Mouse (Mus musculus) macrophage (primary cell): ENCODE measurements around the gene Dzip1. TPM values are rescaled to one million over a fixed set of nuclear protein-coding genes. Genes with fewer than 3 reads are reported as not detected.

Experiments used
- H3K27ac ChIP-seq: fragments of 350-480 bp; formaldehyde crosslinking; 2 replicates; pipeline ENCODE4 v1.9.0; 2021
- H3K36me3 ChIP-seq: fragments of 350-480 bp; formaldehyde crosslinking; 2 replicates; pipeline ENCODE4 v1.9.0; 2021; ENCODE audit errors: inconsistent target
- H3K4me3 ChIP-seq: fragments of 350-480 bp; formaldehyde crosslinking; 2 replicates; pipeline ENCODE4 v1.9.0; 2021; ENCODE audit errors: inconsistent target
- H3K79me2 ChIP-seq: fragments of 350-480 bp; formaldehyde crosslinking; 2 replicates; pipeline ENCODE4 v1.9.0; 2021; ENCODE audit errors: inconsistent target
- WGBS: methylation state at CpG from one replicate; pipeline ENCODE4 v1.1.7; 2026; ENCODE audit warnings: inconsistent platforms; ENCODE audit not compliant: missing documents; 5-methylcytosine and 5-hydroxymethylcytosine counted together
- polyA plus RNA-seq: library from polyadenylated mRNA; stranded (reverse); fragments of 250-400 nt; gene quantifications from 3 replicates; pipeline ENCODE4 v1.2.4, GENCODE M21; 2018; ENCODE audit warnings: inconsistent platforms
- total RNA-seq, 78 experiments: library from RNA; depleted of rRNA; stranded (reverse); fragments of 250-400 nt; gene quantifications; 1 replicate in 9 of 78; 2 replicates in 24 of 78; 3 replicates in 43 of 78; 4 replicates in 2 of 78; pipeline ENCODE4 v1.2.4; 2018; ENCODE audit warnings: inconsistent platforms in 56 of 78

The Dzip1 gene
- total RNA-seq (2018; cell fraction: chromatin; rRNA removed) = 1 to 10 TPM in 2 of 26 experiments, under 1 TPM in 9, not detected in 15; 0.16 to 3.7 (median 0.57) TPM
- under 1 TPM in 19 of 26 experiments, not detected in 7; under 0.01 to 0.22 (median 0.09) TPM for total RNA-seq (2018; cell fraction: cytosol; rRNA removed)
- total RNA-seq (2018; cell fraction: nucleus; rRNA removed) = 1 to 10 TPM in 1 of 26 experiments, under 1 TPM in 6, not detected in 19; 0.10 to 1.3 (median 0.31) TPM
- polyA plus RNA-seq = 0.09 to 0.10 TPM in 2 of 3 replicates, not detected in the other

- no peak within 1 kb of the TSS for H3K27ac ChIP-seq
- no peak within 1 kb of the TSS for H3K4me3 ChIP-seq
- H3K79me2 ChIP-seq = no peaks in the 10 kb centered on the region
- WGBS = 4% methylated on average over 53 of the region's 55 CpGs
- H3K36me3 ChIP-seq = no peaks in the 10 kb centered on the region
These were observed at the start of gene Dzip1 for GRCm38 (mm10) chr14:118924673-118925615. Dzip1 (minus strand) TSS chr14:118925460.

- no peak overlapping the region for H3K4me3 ChIP-seq
- peaks cover 90% of the 10 kb centered on the region for H3K36me3 ChIP-seq
- WGBS = 92% methylated on average over 6 of the region's 6 CpGs
- H3K79me2 ChIP-seq = no peaks in the 10 kb centered on the region
- H3K27ac ChIP-seq = no peak overlapping the region
These were observed 47.0 kb upstream of the Dzip1 start for GRCm38 (mm10) chr14:118972268-118972667.

- Histone ChIP-seq H3K27ac (no peak overlapping the region), H3K36me3 (peaks cover 58% of the 10 kb centered on the region), H3K4me3 (no peak overlapping the region), H3K79me2 (no peaks in the 10 kb centered on the region)
- WGBS = 98% methylated on average over 7 of the region's 7 CpGs
These were observed 42.4 kb upstream of the Dzip1 start for GRCm38 (mm10) chr14:118967646-118968045.

DNA sequence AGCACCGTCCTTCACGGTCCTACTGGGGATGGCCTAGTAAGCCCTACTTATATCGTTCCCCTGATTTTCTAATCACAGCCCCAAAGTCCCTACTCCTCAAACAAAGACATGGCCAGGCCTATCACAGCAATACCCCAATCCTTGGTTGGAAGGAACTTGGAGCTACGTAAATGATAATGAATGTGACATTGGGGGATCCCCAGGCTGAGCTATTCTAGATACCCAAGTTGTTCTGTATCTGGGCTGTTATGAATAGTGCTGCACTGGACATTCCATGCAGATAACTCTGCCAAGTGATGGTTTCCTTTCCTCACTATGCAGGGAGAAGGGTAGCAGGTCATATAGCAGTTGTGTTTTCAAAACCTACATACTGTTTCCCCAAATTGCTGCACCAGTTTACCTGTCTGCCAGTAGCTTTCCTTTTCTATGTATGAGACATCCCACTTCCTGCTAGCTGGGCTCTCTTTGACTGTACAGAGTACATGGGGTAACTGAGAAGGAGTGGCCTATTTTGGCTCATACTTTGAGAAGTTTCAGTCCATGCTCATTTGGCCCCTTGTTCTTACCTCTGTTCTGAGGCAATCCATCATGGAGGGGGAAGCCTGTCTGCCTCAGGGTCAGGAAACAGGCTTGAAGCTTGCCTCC is 40.2 kb upstream of the Dzip1 start:
- WGBS = 98% methylated on average over 4 of the region's 4 CpGs
- no peak overlapping the region for H3K4me3 ChIP-seq
- peaks cover 56% of the 10 kb centered on the region for H3K36me3 ChIP-seq
- H3K79me2 ChIP-seq = no peaks in the 10 kb centered on the region
- H3K27ac ChIP-seq = no peak overlapping the region

DNA sequence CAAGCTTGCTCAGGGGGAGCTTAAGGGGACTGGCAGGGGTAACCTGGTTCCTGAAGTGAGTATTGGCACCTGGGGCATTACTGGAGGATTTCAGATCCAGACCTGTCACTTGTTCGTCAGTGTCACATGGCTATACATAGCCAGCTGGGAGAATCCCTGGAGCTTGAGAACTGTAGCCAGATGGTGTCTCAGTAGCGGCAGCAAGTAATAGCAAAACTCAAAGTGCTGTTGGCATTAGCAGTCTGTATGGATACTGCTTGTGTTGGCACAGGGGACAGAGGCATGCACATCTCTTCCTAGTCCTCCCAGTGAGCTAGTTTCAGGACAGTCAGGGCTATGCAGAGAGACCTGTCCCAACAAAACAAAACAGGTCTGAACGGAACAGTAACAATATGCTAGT is 32.8 kb upstream of the Dzip1 start:
- Histone ChIP-seq H3K4me3 (no peak overlapping the region), H3K36me3 (peaks cover 64% of the 10 kb centered on the region), H3K27ac (no peak overlapping the region), H3K79me2 (no peaks in the 10 kb centered on the region; the same call in 1 of the 2 replicates)
- 92% methylated on average over 3 of the region's 3 CpGs for WGBS

DNA sequence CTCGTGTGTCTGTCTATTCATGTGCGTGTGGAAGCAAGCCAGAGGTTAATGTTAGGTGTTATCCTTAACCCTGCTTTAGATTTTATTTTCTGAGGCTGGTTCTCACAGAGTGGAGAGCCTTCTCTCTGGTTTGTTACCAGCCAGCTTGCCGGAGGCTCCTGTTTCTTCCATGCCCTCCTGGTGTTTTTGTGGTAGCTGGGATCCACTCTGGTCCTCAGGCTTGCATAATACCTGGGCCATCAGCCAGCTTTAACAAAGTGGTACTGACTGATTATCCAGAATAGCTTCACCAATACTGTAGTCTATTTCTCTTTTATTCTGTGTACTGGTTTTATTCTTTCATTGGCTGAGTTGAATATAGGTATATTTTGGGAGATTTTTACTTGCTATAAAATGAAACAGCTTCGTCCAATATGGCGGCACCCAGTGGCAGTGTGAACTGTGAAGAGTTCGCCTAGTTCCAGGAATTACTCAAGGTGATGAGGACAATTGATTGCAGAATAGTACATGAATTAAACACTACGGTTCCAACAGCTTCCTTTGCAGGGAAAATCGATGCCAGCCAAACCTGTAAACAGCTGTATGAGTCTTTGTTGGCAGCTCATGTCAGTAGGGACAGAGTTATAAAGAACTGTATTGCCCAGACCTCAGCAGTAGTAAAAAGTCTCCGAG is 26.8 kb upstream of the Dzip1 start:
- WGBS = 94% methylated on average over 9 of the region's 9 CpGs
- H3K79me2 ChIP-seq = peaks cover 57% of the 10 kb centered on the region
- H3K27ac ChIP-seq = no peak overlapping the region
- no peak overlapping the region for H3K4me3 ChIP-seq
- H3K36me3 ChIP-seq = peaks cover 13% of the 10 kb centered on the region

DNA sequence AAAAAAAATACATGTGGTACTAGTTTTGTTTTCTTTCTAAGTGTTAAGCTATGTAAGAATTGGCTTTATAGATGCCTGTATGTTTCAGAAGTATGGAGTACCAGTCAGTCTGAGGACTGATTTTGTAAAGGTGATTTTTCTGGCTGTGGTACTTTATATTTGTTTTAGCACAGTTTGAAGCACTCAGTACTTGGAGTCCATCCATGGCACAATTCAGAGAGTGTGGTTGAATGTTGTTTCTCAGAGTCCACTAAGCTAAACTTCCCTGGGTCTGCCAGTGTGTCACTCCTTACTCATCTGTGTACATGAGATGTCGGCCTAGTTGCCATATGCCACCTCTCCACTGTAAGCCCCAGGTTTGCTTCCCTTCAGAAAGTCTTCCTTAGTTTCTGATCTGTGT is 23.6 kb upstream of the Dzip1 start:
- no peak overlapping the region for H3K27ac ChIP-seq
- WGBS = 91% methylated on average over 1 of the region's 1 CpGs

DNA sequence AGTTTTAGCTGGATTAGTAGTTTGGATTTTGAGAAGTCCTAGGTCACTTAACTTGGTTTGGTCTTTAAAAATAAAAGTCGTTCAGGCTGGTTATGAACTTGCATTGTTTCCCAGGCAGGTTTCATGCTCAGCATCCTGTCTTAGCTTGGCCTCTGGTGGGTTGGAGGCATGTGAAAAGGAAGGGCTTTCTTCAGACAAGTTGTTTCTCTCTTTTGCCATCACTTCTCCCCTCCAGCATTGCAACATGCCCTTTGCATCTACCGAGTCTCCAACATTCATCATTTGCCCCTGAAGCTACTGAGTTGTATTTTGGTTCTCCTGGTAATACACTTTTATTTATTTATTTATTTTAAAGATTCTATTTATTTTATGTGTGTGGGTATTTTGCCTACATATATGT is 19.4 kb upstream of the Dzip1 start:
- 35% methylated on average over 2 of the region's 2 CpGs for WGBS
- H3K27ac ChIP-seq = no peak overlapping the region
- H3K4me3 ChIP-seq = no peak overlapping the region
- no peaks in the 10 kb centered on the region for H3K36me3 ChIP-seq
- peaks cover 100% of the 10 kb centered on the region for H3K79me2 ChIP-seq

More for the DNA sequence above, 23.6 kb upstream of the Dzip1 start:
- peaks cover 89% of the 10 kb centered on the region for H3K79me2 ChIP-seq
- H3K4me3 ChIP-seq = no peak overlapping the region
- peaks cover 4% of the 10 kb centered on the region; the same call in 1 of the 2 replicates for H3K36me3 ChIP-seq

- Histone ChIP-seq H3K36me3 (no peaks in the 10 kb centered on the region), H3K27ac (no peak overlapping the region), H3K79me2 (peaks cover 88% of the 10 kb centered on the region), H3K4me3 (no peak overlapping the region)
- 71% methylated on average over 12 of the region's 12 CpGs for WGBS
These were observed 16.8 kb upstream of the Dzip1 start for GRCm38 (mm10) chr14:118942076-118942475.

- whole genome bisulfite sequencing = 72% methylated on average over 3 of the region's 4 CpGs
- no peak overlapping the region for H3K4me3 ChIP-seq
These were observed 15.7 kb upstream of the Dzip1 start for GRCm38 (mm10) chr14:118940796-118941495.

DNA sequence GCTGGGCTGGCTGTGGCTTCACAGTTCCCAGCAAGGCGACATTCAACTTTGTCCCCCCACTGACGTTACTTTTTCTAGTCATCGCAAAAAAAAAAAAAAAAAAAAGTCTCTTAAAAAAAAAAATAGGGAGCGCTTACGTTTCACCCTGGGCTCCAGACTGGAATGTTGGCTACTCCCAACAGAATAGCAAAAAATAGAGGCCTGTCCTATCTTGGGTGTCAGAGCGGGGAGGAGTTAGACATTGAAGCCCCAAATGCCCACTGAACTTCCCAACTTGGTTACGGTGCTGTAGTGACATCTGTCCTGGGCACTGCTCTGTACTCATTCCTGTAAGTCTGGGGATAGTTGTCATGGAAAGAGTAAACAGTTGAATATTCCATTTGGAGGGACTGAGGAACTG is 13.3 kb upstream of the Dzip1 start:
- Histone ChIP-seq H3K4me3 (peak overlapping the region; percentile 62), H3K36me3 (no peaks in the 10 kb centered on the region), H3K27ac (peak overlapping the region; percentile 21; the same call in 1 of the 2 replicates), H3K79me2 (peaks cover 53% of the 10 kb centered on the region)
- 0% methylated on average over 7 of the region's 7 CpGs for WGBS

More at GRCm38 (mm10) chr14:118940796-118941495, 15.7 kb upstream of the Dzip1 start:
- H3K36me3 ChIP-seq = no peaks in the 10 kb centered on the region
- H3K27ac ChIP-seq = no peak overlapping the region
- peaks cover 77% of the 10 kb centered on the region for H3K79me2 ChIP-seq

DNA sequence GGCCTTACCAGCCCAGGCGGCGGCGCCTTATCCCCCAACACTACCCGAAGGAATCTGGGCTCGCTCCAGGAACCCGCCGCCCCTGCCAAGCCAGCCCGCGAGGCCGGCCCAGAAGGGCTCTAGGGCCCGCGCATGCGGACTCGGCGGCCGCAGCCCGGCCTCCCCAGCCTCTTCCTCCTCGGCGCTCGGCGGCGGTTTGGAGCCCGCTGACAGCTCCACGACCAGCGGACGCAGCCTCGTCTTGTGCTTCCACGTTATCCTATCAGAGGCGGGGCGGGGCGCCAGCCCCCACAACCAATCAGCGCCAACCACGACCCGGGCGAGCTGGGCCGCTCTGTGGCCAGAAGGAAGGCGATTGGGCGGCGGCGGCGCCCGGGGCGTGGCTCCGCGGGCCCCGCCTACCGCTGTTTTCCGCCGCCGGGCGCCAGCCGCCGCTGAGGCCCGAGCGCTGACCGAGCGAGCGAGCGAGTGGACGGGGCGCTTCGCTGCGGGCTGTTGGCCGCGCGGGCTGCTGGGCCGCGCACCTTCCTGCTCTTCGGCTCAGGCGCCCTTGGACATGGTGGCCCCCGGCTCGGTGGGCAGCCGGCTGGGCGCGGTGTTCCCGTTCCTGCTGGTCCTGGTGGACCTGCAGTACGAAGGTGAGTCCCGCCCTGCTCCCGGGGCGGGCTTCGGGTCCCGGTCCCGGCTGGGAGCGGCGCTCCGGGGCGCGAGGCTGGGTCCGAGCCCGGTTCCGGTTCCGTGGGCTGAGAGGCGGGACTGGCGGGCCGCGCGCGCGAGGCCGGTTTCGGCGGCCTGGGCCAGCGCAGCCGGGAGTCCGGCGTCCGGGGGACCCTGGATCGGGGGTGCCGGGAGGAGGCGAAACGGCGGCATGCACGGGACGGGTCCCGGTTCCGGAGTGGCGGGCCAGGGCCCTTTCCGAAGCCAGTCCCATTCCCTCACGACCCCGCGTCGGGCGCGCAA is 12.6 kb upstream of the Dzip1 start, which contains the start of gene Dnajc3:
TSS of gene Dnajc3 (plus strand) at position 444 of the 960 bp plus-strand sequence.
- under 1% methylated on average over 100 of the region's 124 CpGs for whole genome bisulfite sequencing
- Histone ChIP-seq H3K4me3 (peak within 1 kb of the TSS; percentile 62), H3K36me3 (no peaks in the 10 kb centered on the region), H3K79me2 (peaks cover 46% of the 10 kb centered on the region), H3K27ac (peak within 1 kb of the TSS; percentile 54)

- Histone ChIP-seq H3K79me2 (peaks cover 37% of the 10 kb centered on the region), H3K36me3 (no peaks in the 10 kb centered on the region), H3K27ac (peak overlapping the region; percentile 54), H3K4me3 (peak overlapping the region; percentile 51)
- 36% methylated on average over 4 of the region's 4 CpGs for WGBS
These were observed 11.7 kb upstream of the Dzip1 start for GRCm38 (mm10) chr14:118936952-118937351.
